Mouse (Mus musculus) kidney, adult 2 months (tissue): Measurements from ENCODE around the gene Sgta. TPM values are rescaled to one million over a fixed set of nuclear protein-coding genes. Genes with fewer than 3 reads are reported as not detected.

Experiments
- DNase-seq: peaks from one replicate; pipeline ENCODE4 v3.0.0; 2021
- H3K27ac ChIP-seq: fragments of 200-500 bp; 2 replicates; pipeline ENCODE4 v1.5.1; 2012; ENCODE audit warnings: low read depth, low read length, control low read depth, inconsistent platforms; ENCODE audit not compliant: insufficient read depth
- H3K27me3 ChIP-seq: fragments of 200-500 bp; replicated peaks from 2 replicates; pipeline ENCODE4 v1.6.1; 2012; ENCODE audit warnings: mild to moderate bottlenecking, moderate library complexity, low read length, inconsistent platforms; ENCODE audit not compliant: control insufficient read depth, insufficient read depth
- H3K36me3 ChIP-seq: fragments of 200-500 bp; 2 replicates; pipeline ENCODE4 v1.6.1; 2012; ENCODE audit warnings: mild to moderate bottlenecking, moderate library complexity, low read length, inconsistent platforms; ENCODE audit not compliant: control insufficient read depth, insufficient read depth
- H3K4me1 ChIP-seq: fragments of 200-500 bp; 2 replicates; pipeline ENCODE4 v1.6.1; 2011; ENCODE audit warnings: low read length; ENCODE audit not compliant: control insufficient read depth, insufficient read depth
- H3K4me3 ChIP-seq: fragments of 200-500 bp; 2 replicates; pipeline ENCODE4 v1.5.1; 2011; ENCODE audit warnings: mild to moderate bottlenecking, low read depth, low read length, control low read depth; ENCODE audit not compliant: insufficient read depth
- CTCF ChIP-seq: fragments of 200-500 bp; conservative IDR thresholded peaks from 2 replicates; pipeline ENCODE4 v1.5.1; 2011; ENCODE audit warnings: low read depth, mild to moderate bottlenecking, control low read depth, low read length, moderate library complexity, mixed read lengths; ENCODE audit not compliant: insufficient read depth, insufficient read length
- POLR2A ChIP-seq: fragments of 200-500 bp; IDR thresholded peaks from one replicate; pipeline ENCODE4 v1.6.1; 2011; ENCODE audit warnings: low read depth, low read length, control low read depth
- WGBS: fragments of 180-500 bp; shearing (Covaris S2); methylation state at CpG from one replicate; pipeline ENCODE4 v1.1.7; 2018; 5-methylcytosine and 5-hydroxymethylcytosine counted together
- polyA plus RNA-seq: library from polyadenylated mRNA; depleted of rRNA; stranded (reverse); fragments of >200 nt; gene quantifications from 2 replicates; pipeline ENCODE4 v1.2.3, GENCODE M21; 2012; rRNA removed

Gene Sgta
- polyA plus RNA-seq, 1 experiment = 183 TPM

GRCm38 (mm10) chr10:80997332-80997731, 62.6 kb downstream of the Sgta start:
- Histone ChIP-seq H3K36me3 (no peaks in the 10 kb centered on the region), H3K27ac (no peak overlapping the region), H3K4me3 (no peak overlapping the region), H3K4me1 (0 out of 2 replicates have a peak, but pooled peaks cover 3% of the 10 kb centered on the region), H3K27me3 (no peaks in the 10 kb centered on the region)
- TF ChIP-seq POLR2A (no peak), CTCF (no peak)
- no peak for DNase-seq
- 85% methylated on average over 8 of the region's 8 CpGs for WGBS

- H3K4me1 ChIP-seq = peaks cover 3% of the 10 kb centered on the region; the same call in 1 of the 2 replicates
- H3K4me3 ChIP-seq = no peak overlapping the region
- H3K27ac ChIP-seq = no peak overlapping the region
- no peak for DNase-seq
- no peak for TF ChIP-seq CTCF
- TF ChIP-seq POLR2A = no peak
- no peaks in the 10 kb centered on the region for H3K27me3 ChIP-seq
- no peaks in the 10 kb centered on the region for H3K36me3 ChIP-seq
- 96% methylated on average over 8 of the region's 8 CpGs for WGBS
Measured at GRCm38 (mm10) chr10:80996501-80996900, 63.5 kb downstream of the Sgta start.

- DNase-seq = peak; percentile 78
- no peak for TF ChIP-seq POLR2A
- peak; percentile 99 for TF ChIP-seq CTCF
- Histone ChIP-seq H3K36me3 (no peaks in the 10 kb centered on the region), H3K27me3 (no peaks in the 10 kb centered on the region), H3K27ac (no peak overlapping the region), H3K4me1 (peaks cover 5% of the 10 kb centered on the region; the same call in 1 of the 2 replicates), H3K4me3 (no peak overlapping the region)
- 11% methylated on average over 21 of the region's 21 CpGs for WGBS
Measured at GRCm38 (mm10) chr10:80995091-80995632, 64.8 kb downstream of the Sgta start.

GRCm38 (mm10) chr10:80994621-80995020, 65.4 kb downstream of the Sgta start:
- Histone ChIP-seq H3K36me3 (no peaks in the 10 kb centered on the region), H3K27ac (no peak overlapping the region), H3K27me3 (no peaks in the 10 kb centered on the region), H3K4me3 (no peak overlapping the region), H3K4me1 (peaks cover 4% of the 10 kb centered on the region; the same call in 1 of the 2 replicates)
- TF ChIP-seq POLR2A (no peak), CTCF (no peak)
- 54% methylated on average over 4 of the region's 4 CpGs for WGBS
- no peak for DNase-seq

Other genes with a start within 250 kb of the Sgta start
- gene Jsrp1, start 246.7 kb downstream of the Sgta start, polyA plus RNA-seq = 0.20 and 3.2 TPM in 2 replicates
- 1,045 and 1,074 TPM in 2 replicates for gene Oaz1, start 233.5 kb downstream of the Sgta start, polyA plus RNA-seq
- 0.03 and 0.09 TPM in 2 replicates for gene Lingo3, start 216.1 kb downstream of the Sgta start, polyA plus RNA-seq
- 79.0 and 98.1 TPM in 2 replicates for gene Lsm7, start 205.0 kb downstream of the Sgta start, polyA plus RNA-seq
- 58.2 and 88.0 TPM in 2 replicates for gene Sppl2b, start 204.9 kb downstream of the Sgta start, polyA plus RNA-seq
- 0.33 and 0.52 TPM in 2 replicates for gene Tmprss9, start 188.3 kb downstream of the Sgta start, polyA plus RNA-seq
- gene Timm13, start 159.2 kb downstream of the Sgta start, polyA plus RNA-seq = 375 and 474 TPM in 2 replicates
- 8.5 and 10.1 TPM in 2 replicates for gene Lmnb2, start 141.9 kb downstream of the Sgta start, polyA plus RNA-seq
- gene Gadd45b, start 130.1 kb downstream of the Sgta start, polyA plus RNA-seq = 10.1 and 11.3 TPM in 2 replicates
- 1.9 and 2.0 TPM in 2 replicates for gene Gng7, start 45.2 kb downstream of the Sgta start, polyA plus RNA-seq
- 0.04 and 0.25 TPM in 2 replicates for gene Diras1, start 34.5 kb downstream of the Sgta start, polyA plus RNA-seq
- 37.5 and 39.6 TPM in 2 replicates for gene Slc39a3, start 22.8 kb downstream of the Sgta start, polyA plus RNA-seq
- 22.2 and 26.1 TPM in 2 replicates for gene Thop1, start 9.9 kb upstream of the Sgta start, polyA plus RNA-seq
- gene Creb3l3, start 38.7 kb upstream of the Sgta start, polyA plus RNA-seq = 0.20 and 0.52 TPM in 2 replicates
- 173 and 180 TPM in 2 replicates for gene Map2k2, start 45.7 kb upstream of the Sgta start, polyA plus RNA-seq
- 36.0 and 37.1 TPM in 2 replicates for gene Zbtb7a, start 75.0 kb upstream of the Sgta start, polyA plus RNA-seq
- gene Pias4, start 107.7 kb upstream of the Sgta start, polyA plus RNA-seq = 34.6 and 36.8 TPM in 2 replicates
- 1,330 and 1,454 TPM in 2 replicates for gene Eef2, start 116.5 kb upstream of the Sgta start, polyA plus RNA-seq
- gene Dapk3, start 122.8 kb upstream of the Sgta start, polyA plus RNA-seq = 52.9 and 54.0 TPM in 2 replicates
- not detected in 2 replicates for gene 4930442H23Rik, start 123.7 kb upstream of the Sgta start, polyA plus RNA-seq
- gene Nmrk2, start 141.9 kb upstream of the Sgta start, polyA plus RNA-seq = 0.97 TPM in 1 of 2 replicates, not detected in the other
- gene Atcay, start 170.7 kb upstream of the Sgta start, polyA plus RNA-seq = 0.05 and 0.39 TPM in 2 replicates
- gene Zfr2, start 173.0 kb upstream of the Sgta start, polyA plus RNA-seq = 4.6 and 6.0 TPM in 2 replicates
- 0.57 and 1.5 TPM in 2 replicates for gene Matk, start 192.8 kb upstream of the Sgta start, polyA plus RNA-seq
- 130 TPM in 2 replicates for gene Mrpl54, start 206.8 kb upstream of the Sgta start, polyA plus RNA-seq
- gene Apba3, start 206.8 kb upstream of the Sgta start, polyA plus RNA-seq = 142 and 147 TPM in 2 replicates
- gene Tjp3, start 231.4 kb upstream of the Sgta start, polyA plus RNA-seq = 13.2 and 19.0 TPM in 2 replicates
- 70.7 and 76.3 TPM in 2 replicates for gene Pip5k1c, start 232.8 kb upstream of the Sgta start, polyA plus RNA-seq